Mouse (Mus musculus): ENCODE results near the gene 2310022B05Rik.

DNA sequence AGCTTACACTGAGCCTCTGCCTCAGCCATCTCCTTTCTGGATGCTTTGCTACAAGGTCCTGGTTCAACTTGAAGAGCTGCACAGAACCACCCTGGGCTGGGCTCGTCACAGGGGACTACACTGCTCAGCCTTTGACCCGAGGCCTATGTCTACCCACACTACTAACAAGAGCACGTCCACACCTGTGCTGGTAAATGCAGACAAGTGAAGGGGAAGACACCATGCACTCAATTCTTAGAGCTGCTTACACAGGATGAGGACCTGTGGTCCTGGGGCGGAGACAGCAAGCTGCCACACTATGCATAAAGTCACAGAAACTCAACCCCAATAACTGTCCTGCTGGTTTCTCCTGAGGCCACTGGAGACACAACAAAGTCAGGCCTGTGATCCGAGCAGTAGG lies 37.1 kb upstream of the 2310022B05Rik start:
- TF ChIP-seq ZKSCAN1 (IDR thresholded peaks at IDR 0.05; ENCODE audit: low read depth, low read length) (no peak), CTCF (IDR thresholded peaks at IDR 0.05 in 2 of 3, conservative IDR thresholded peaks at IDR 0.05 in 1 of 3; ENCODE audit: control insufficient read depth in 1 of 3, insufficient read depth in 1 of 3, low read depth in 2 of 3, low read length in 3 of 3, poor library complexity in 1 of 3, severe bottlenecking in 1 of 3) (no peak), EP300 (IDR thresholded peaks at IDR 0.05; ENCODE audit: low read depth in 1 of 2, low read length in 2 of 2) (no peak), POLR2A (IDR thresholded peaks at IDR 0.05; ENCODE audit: control insufficient read depth in 1 of 2, insufficient read depth in 1 of 2, low read depth in 1 of 2, low read length in 2 of 2, poor library complexity in 1 of 2) (no peak), POLR2AphosphoS5 (IDR thresholded peaks at IDR 0.05; ENCODE audit: borderline replicate concordance, low read depth, low read length) (no peak), ETS1 (IDR thresholded peaks at IDR 0.05; ENCODE audit: low read depth, low read length) (no peak), USF1 (IDR thresholded peaks at IDR 0.05; ENCODE audit: low read depth, low read length) (no peak), TBP (IDR thresholded peaks at IDR 0.05; ENCODE audit: low read depth, low read length) (no peak), NRF1 (IDR thresholded peaks at IDR 0.05; ENCODE audit: insufficient read depth, low read depth, low read length, poor library complexity, severe bottlenecking) (no peak), ELF1 (IDR thresholded peaks at IDR 0.05; ENCODE audit: low read depth, low read length) (no peak)

Data from MEL (cell line).